Mouse (Mus musculus) right cerebral cortex, postnatal 36 days (tissue): Measurements from ENCODE around the gene Gm28042.

ENCODE experiments used
- DNase-seq, 2 experiments: peaks; one replicate each; pipeline ENCODE4 v3.0.0; 2022; ENCODE audit warnings: low spot score in 2 of 2, mixed read lengths in 1 of 2

Gene Gm28042

GRCm38 (mm10) chr2:120026984-120027949 is at the start of gene Gm28042, which contains the start of gene Jmjd7:
Gene Gm28042 (plus strand): TSS chr2:120027493.
Gene Jmjd7 (plus strand): TSS chr2:120027483.
- peak; percentile 79 for DNase-seq

GRCm38 (mm10) chr2:119980343-119980986 is 46.8 kb upstream of the Gm28042 start:
- no peak for DNase-seq

GRCm38 (mm10) chr2:119981631-119982030 is 45.7 kb upstream of the Gm28042 start:
- no peak for DNase-seq

- no peak for DNase-seq
These were observed 41.4 kb upstream of the Gm28042 start for GRCm38 (mm10) chr2:119985871-119986270.

GRCm38 (mm10) chr2:119986369-119986768 is 40.9 kb upstream of the Gm28042 start:
- DNase-seq, result no peak

- no peak for DNase-seq
These were observed 39.9 kb upstream of the Gm28042 start for GRCm38 (mm10) chr2:119987441-119987840.

- DNase-seq, result no peak
These were observed 38.3 kb upstream of the Gm28042 start for GRCm38 (mm10) chr2:119988952-119989351.

- DNase-seq, result no peak
These were observed 36.4 kb upstream of the Gm28042 start for GRCm38 (mm10) chr2:119990881-119991280.

- no peak for DNase-seq
These were observed 34.9 kb upstream of the Gm28042 start for GRCm38 (mm10) chr2:119992349-119992748.

- DNase-seq, result no peak
These were observed 33.8 kb upstream of the Gm28042 start for GRCm38 (mm10) chr2:119993515-119993914.

- DNase-seq, result no peak
These were observed 32.5 kb upstream of the Gm28042 start for GRCm38 (mm10) chr2:119994839-119995238.

- no peak for DNase-seq
These were observed 31.7 kb upstream of the Gm28042 start for GRCm38 (mm10) chr2:119995391-119996281.

- DNase-seq, result no peak
These were observed 29.9 kb upstream of the Gm28042 start for GRCm38 (mm10) chr2:119997354-119997753.

GRCm38 (mm10) chr2:119999731-120000130 is 27.6 kb upstream of the Gm28042 start:
- no peak for DNase-seq

- DNase-seq, result no peak
These were observed 26.3 kb upstream of the Gm28042 start for GRCm38 (mm10) chr2:120000882-120001584.

- DNase-seq, result no peak
These were observed 25.3 kb upstream of the Gm28042 start for GRCm38 (mm10) chr2:120001956-120002355.

GRCm38 (mm10) chr2:120003970-120004369 is 23.3 kb upstream of the Gm28042 start:
- no peak for DNase-seq

- no peak for DNase-seq
These were observed 20.6 kb upstream of the Gm28042 start for GRCm38 (mm10) chr2:120006696-120007095.

GRCm38 (mm10) chr2:120007680-120008210 is 19.5 kb upstream of the Gm28042 start:
- DNase-seq, result no peak

- no peak for DNase-seq
These were observed 18.6 kb upstream of the Gm28042 start for GRCm38 (mm10) chr2:120008672-120009071.
